Mouse (Mus musculus): ENCODE results near the gene Hdgf. TPM values are rescaled to one million over a fixed set of nuclear protein-coding genes. Genes with fewer than 3 reads are reported as not detected.
"Not testable (repeated sequence)": the region's sequence is repeated elsewhere in the genome, so short reads cannot be mapped to it uniquely, and the experiment has no call there.

Gene Hdgf
- 258 and 260 TPM in 2 replicates for polyA plus RNA-seq (2015; fragmentation: Nextera tagmentation; extraction: Ambion mirVana)

- WGBS, result under 1% methylated on average over 55 of the region's 57 CpGs
Measured at GRCm38 (mm10) chr3:87905880-87906485, at the start of gene Hdgf. TSS of gene Hdgf (plus strand) at chr3:87906321.

GRCm38 (mm10) chr3:87857666-87858065 lies 48.5 kb upstream of the Hdgf start:
- Histone ChIP-seq H3K4me2 (no peak overlapping the region), H3K36me3 (peaks cover 57% of the 10 kb centered on the region)
- 94% methylated on average over 8 of the region's 8 CpGs for WGBS

More at GRCm38 (mm10) chr3:87905880-87906485, at the start of gene Hdgf:
- peak within 1 kb of the TSS; percentile 91 for H3K4me3 ChIP-seq
- H3K9me3 ChIP-seq, result no peaks in the 10 kb centered on the region
- no peaks in the 10 kb centered on the region for H3K27me3 ChIP-seq
- H3K4me2 ChIP-seq, result peak within 1 kb of the TSS; percentile 74
- peak within 1 kb of the TSS; percentile 97 for H3K9ac ChIP-seq
- H3K36me3 ChIP-seq, result no peaks in the 10 kb centered on the region
- peaks cover 33% of the 10 kb centered on the region for H3K4me1 ChIP-seq
- ATAC-seq (ENCODE audit: borderline replicate concordance, extremely low read depth, low FRiP score, low TSS enrichment), result peak; percentile 94
- H3K27ac ChIP-seq, result peak within 1 kb of the TSS; percentile 96

GRCm38 (mm10) chr3:87859813-87860212 lies 46.3 kb upstream of the Hdgf start:
- WGBS, result 22% methylated on average over 3 of the region's 3 CpGs
- H3K9me3 ChIP-seq, result no peaks in the 10 kb centered on the region
- no peak overlapping the region for H3K9ac ChIP-seq
- no peak overlapping the region for H3K4me3 ChIP-seq
- H3K4me1 ChIP-seq, result peaks cover 14% of the 10 kb centered on the region
- H3K36me3 ChIP-seq, result peaks cover 73% of the 10 kb centered on the region
- H3K27ac ChIP-seq, result no peak overlapping the region
- no peaks in the 10 kb centered on the region for H3K27me3 ChIP-seq
- H3K4me2 ChIP-seq, result no peak overlapping the region
- no peak for ATAC-seq (ENCODE audit: borderline replicate concordance, extremely low read depth, low FRiP score, low TSS enrichment)

More at GRCm38 (mm10) chr3:87857666-87858065, 48.5 kb upstream of the Hdgf start:
- H3K4me1 ChIP-seq, result peaks cover 14% of the 10 kb centered on the region
- no peak overlapping the region for H3K27ac ChIP-seq
- ATAC-seq (ENCODE audit: borderline replicate concordance, extremely low read depth, low FRiP score, low TSS enrichment), result no peak
- H3K9me3 ChIP-seq, result no peaks in the 10 kb centered on the region
- no peak overlapping the region for H3K4me3 ChIP-seq
- no peak overlapping the region for H3K9ac ChIP-seq
- H3K27me3 ChIP-seq, result no peaks in the 10 kb centered on the region

- H3K4me3 ChIP-seq; H3K4me2 ChIP-seq; H3K9me3 ChIP-seq; ATAC-seq (ENCODE audit: borderline replicate concordance, extremely low read depth, low FRiP score, low TSS enrichment); H3K4me1 ChIP-seq; H3K27ac ChIP-seq; H3K9ac ChIP-seq; H3K27me3 ChIP-seq: not testable (repeated sequence)
- 91% methylated on average over 4 of the region's 4 CpGs for WGBS
- peaks cover 87% of the 10 kb centered on the region for H3K36me3 ChIP-seq
Measured at GRCm38 (mm10) chr3:87864111-87864510, 42.0 kb upstream of the Hdgf start.

DNA sequence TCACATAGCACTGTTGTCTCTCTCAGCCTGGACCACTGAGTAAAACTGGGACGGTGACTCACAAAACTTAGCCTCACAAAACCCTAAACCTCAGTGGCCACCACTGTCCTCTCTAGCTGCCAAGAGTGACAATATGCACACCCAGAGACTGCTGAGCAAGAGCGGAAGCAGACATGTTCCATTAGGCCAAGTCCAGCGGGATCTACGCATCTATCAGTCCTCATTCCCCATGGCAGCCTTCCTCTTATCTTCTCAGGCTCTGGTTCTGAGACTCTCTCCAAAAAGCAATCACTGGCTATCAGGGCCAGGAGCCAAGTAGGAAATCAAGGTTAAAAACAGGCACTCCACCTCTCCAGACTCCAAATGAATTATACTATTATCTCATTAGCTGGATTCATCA lies 28.4 kb upstream of the Hdgf start:
- no peak overlapping the region for H3K27ac ChIP-seq
- no peaks in the 10 kb centered on the region for H3K27me3 ChIP-seq
- peaks cover 31% of the 10 kb centered on the region for H3K36me3 ChIP-seq
- H3K9ac ChIP-seq, result no peak overlapping the region
- 81% methylated on average over 4 of the region's 4 CpGs for WGBS
- no peaks in the 10 kb centered on the region for H3K9me3 ChIP-seq
- no peak overlapping the region for H3K4me2 ChIP-seq
- H3K4me1 ChIP-seq, result no peaks in the 10 kb centered on the region
- no peak overlapping the region for H3K4me3 ChIP-seq
- ATAC-seq (ENCODE audit: borderline replicate concordance, extremely low read depth, low FRiP score, low TSS enrichment), result no peak

DNA sequence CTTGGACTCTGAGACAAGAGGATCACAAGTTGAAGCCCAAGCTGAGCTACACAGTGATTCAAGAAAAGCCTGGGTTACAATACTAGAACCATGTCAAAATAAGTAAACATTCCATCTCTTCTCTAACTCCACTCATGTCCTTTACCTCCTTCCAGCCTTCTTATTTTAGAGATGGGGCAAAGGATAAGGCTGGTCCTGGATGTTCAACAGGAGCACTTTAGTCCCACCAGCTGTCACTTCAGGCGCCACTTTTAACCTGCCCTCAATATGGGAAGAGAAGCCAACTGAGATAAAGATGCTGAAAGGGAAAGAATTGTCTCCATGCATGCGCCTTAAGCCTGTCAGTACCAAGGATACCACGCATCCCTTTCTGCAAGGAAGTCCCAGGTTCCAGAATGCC lies 21.8 kb upstream of the Hdgf start:
- Histone ChIP-seq H3K4me1 (peaks cover 16% of the 10 kb centered on the region), H3K27me3 (no peaks in the 10 kb centered on the region), H3K4me2 (peak overlapping the region; percentile 87), H3K4me3 (peak overlapping the region; percentile 97), H3K27ac (peak overlapping the region; percentile 81), H3K9me3 (0 out of 2 replicates have a peak, but pooled peaks cover 2% of the 10 kb centered on the region), H3K9ac (peak overlapping the region; percentile 96), H3K36me3 (peaks cover 15% of the 10 kb centered on the region)
- ATAC-seq (ENCODE audit: borderline replicate concordance, extremely low read depth, low FRiP score, low TSS enrichment), result no peak
- WGBS, result 0% methylated on average over 3 of the region's 3 CpGs

GRCm38 (mm10) chr3:87884708-87885251 lies 21.3 kb upstream of the Hdgf start:
- Histone ChIP-seq H3K9me3 (0 out of 2 replicates have a peak, but pooled peaks cover 2% of the 10 kb centered on the region), H3K4me3 (peak overlapping the region; percentile 97), H3K4me2 (peak overlapping the region; percentile 87), H3K9ac (peak overlapping the region; percentile 96), H3K27ac (peak overlapping the region; percentile 81), H3K4me1 (peaks cover 16% of the 10 kb centered on the region), H3K27me3 (no peaks in the 10 kb centered on the region), H3K36me3 (peaks cover 14% of the 10 kb centered on the region)
- ATAC-seq (ENCODE audit: borderline replicate concordance, extremely low read depth, low FRiP score, low TSS enrichment), result peak; percentile 19; the same call in 1 of the 2 replicates
- WGBS, result under 1% methylated on average over 26 of the region's 28 CpGs

GRCm38 (mm10) chr3:87885281-87886003 lies 20.7 kb upstream of the Hdgf start, which contains the start of gene Prcc:
TSS of gene Prcc (minus strand) at chr3:87885608.
- peak; percentile 97 for ATAC-seq (ENCODE audit: borderline replicate concordance, extremely low read depth, low FRiP score, low TSS enrichment)
- Histone ChIP-seq H3K27ac (peak within 1 kb of the TSS; percentile 81), H3K9ac (peak within 1 kb of the TSS; percentile 96), H3K27me3 (no peaks in the 10 kb centered on the region), H3K9me3 (0 out of 2 replicates have a peak, but pooled peaks cover 2% of the 10 kb centered on the region), H3K4me2 (peak within 1 kb of the TSS; percentile 87), H3K4me3 (peak within 1 kb of the TSS; percentile 97), H3K36me3 (peaks cover 8% of the 10 kb centered on the region), H3K4me1 (peaks cover 16% of the 10 kb centered on the region)
- WGBS, result under 1% methylated on average over 33 of the region's 33 CpGs

DNA sequence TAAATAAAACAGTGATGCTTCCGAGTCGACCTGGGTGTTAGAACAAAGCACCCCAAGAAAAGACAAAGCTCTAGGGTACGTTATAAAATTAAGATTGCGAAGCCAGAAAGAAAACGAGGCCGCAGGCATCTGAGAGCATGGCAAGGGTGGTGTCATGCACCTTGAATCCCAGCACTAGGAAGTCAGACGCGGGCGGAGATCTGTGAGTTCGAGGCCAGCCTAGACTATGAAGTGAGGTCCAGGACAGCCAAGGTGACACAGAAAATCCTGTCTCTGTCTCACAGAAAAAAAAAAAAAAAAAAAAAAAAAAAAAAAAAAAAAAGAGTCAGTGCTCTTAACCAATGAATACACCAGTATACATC lies 20.1 kb upstream of the Hdgf start:
- peak overlapping the region; percentile 97 for H3K4me3 ChIP-seq
- no peak overlapping the region for H3K27ac ChIP-seq
- peak overlapping the region; percentile 39; the same call in 1 of the 2 replicates for H3K9ac ChIP-seq
- ATAC-seq (ENCODE audit: borderline replicate concordance, extremely low read depth, low FRiP score, low TSS enrichment), result peak; percentile 16
- 0 out of 2 replicates have a peak, but pooled peaks cover 2% of the 10 kb centered on the region for H3K9me3 ChIP-seq
- no peaks in the 10 kb centered on the region for H3K27me3 ChIP-seq
- 9% methylated on average over 10 of the region's 10 CpGs for WGBS
- H3K4me1 ChIP-seq, result peaks cover 16% of the 10 kb centered on the region
- 0 out of 2 replicates have a peak, but pooled peaks cover 4% of the 10 kb centered on the region for H3K36me3 ChIP-seq
- peak overlapping the region; percentile 56 for H3K4me2 ChIP-seq

DNA sequence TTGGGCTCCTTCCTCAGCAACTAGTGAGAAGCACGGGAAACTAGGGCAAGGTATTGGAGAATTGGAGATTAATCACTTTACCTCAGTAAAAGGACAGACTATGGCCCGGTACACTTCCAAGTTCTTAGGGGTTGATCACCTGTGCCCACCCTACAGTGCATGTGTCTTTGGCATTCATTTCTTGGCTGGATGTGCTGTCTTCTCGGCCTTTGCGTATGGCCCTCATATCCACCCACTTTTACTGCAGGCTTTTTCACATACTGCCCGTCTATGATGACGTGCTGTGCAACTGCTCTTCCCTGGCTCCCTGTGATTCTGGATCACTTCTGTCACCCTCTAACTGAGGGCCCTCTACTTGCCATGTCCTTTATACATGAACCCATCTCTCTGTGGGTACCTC lies 19.7 kb upstream of the Hdgf start:
- peak overlapping the region; percentile 97; the same call in 1 of the 2 replicates for H3K4me3 ChIP-seq
- ATAC-seq (ENCODE audit: borderline replicate concordance, extremely low read depth, low FRiP score, low TSS enrichment), result no peak

GRCm38 (mm10) chr3:87887400-87887799 lies 18.7 kb upstream of the Hdgf start:
- not testable (repeated sequence) for ATAC-seq (ENCODE audit: borderline replicate concordance, extremely low read depth, low FRiP score, low TSS enrichment); H3K4me3 ChIP-seq; H3K9me3 ChIP-seq; H3K27me3 ChIP-seq; H3K27ac ChIP-seq; H3K36me3 ChIP-seq; H3K4me2 ChIP-seq; H3K9ac ChIP-seq
- WGBS, result 81% methylated on average over 4 of the region's 4 CpGs
- peaks cover 16% of the 10 kb centered on the region for H3K4me1 ChIP-seq

More for the DNA sequence above, 19.7 kb upstream of the Hdgf start:
- H3K27me3 ChIP-seq, result no peaks in the 10 kb centered on the region
- 0 out of 2 replicates have a peak, but pooled peaks cover 2% of the 10 kb centered on the region for H3K9me3 ChIP-seq
- H3K27ac ChIP-seq, result no peak overlapping the region
- 0 out of 2 replicates have a peak, but pooled peaks cover under 1% of the 10 kb centered on the region for H3K36me3 ChIP-seq
- 81% methylated on average over 6 of the region's 6 CpGs for WGBS
- H3K4me1 ChIP-seq, result peaks cover 16% of the 10 kb centered on the region
- H3K9ac ChIP-seq, result no peak overlapping the region
- H3K4me2 ChIP-seq, result peak overlapping the region; percentile 56
